Mouse (Mus musculus): ENCODE data around the gene Gucy2e.

GRCm38 (mm10) chr11:69253131-69253530 lies 16.3 kb upstream of the Gucy2e start:
- TF ChIP-seq EP300 (IDR thresholded peaks at IDR 0.05; ENCODE audit: insufficient read depth, low read depth, low read length) (no peak), POLR2A (IDR thresholded peaks at IDR 0.05; ENCODE audit: insufficient read depth, low read depth, low read length) (no peak), CTCF (IDR thresholded peaks at IDR 0.05) (no peak)
